Mouse (Mus musculus): ENCODE data around the gene Mrpl49.

The Mrpl49 gene

DNA sequence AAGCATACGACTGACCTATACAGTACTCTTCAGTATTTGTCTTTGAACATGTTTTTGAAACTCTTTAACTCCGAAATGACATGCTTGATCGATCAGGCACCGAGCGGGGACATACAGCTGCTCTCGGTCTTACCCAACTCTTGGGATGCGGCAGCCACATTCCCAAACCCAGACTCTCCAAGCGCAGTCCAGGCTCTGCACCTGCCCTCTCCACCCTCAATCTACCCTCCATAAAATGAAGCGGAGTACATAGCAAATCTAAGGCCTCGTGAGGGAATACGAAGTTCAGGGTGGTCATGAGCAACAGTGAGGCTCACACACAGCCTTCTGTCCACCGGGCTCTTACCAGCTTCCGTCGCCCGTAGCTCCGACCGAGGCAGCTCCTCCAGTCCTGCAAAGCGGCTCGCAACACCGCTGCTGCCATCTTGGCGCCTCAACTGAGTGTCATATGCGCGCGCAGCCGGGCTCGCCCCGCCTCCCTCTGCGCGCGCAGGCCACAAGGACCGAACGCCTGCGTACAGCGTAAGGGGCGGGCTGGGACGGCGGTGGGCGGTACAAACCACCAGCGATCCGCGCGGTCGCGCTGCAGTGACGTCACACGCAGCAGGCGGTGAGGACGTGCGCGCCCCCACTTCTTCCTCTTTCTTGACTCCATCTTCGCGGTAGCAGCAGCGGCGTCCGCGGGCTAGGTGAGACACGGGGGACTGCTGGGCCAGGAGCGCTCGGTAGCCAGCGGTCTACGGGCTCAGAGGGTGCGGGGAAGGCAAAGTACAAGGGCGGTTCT is at the start of gene Mrpl49, which contains the start of gene Fau:
Mrpl49 (minus strand) TSS at position 473 of the 784 bp plus-strand sequence.
Fau (plus strand) TSS at position 532 of the 784 bp plus-strand sequence.
- peak; percentile 99 for DNase-seq

GRCm38 (mm10) chr19:6105586-6105985 is 48.0 kb upstream of the Mrpl49 start, which contains the start of gene Naaladl1:
TSS of gene Naaladl1 (plus strand) at chr19:6105782.
- no peak for DNase-seq

DNA sequence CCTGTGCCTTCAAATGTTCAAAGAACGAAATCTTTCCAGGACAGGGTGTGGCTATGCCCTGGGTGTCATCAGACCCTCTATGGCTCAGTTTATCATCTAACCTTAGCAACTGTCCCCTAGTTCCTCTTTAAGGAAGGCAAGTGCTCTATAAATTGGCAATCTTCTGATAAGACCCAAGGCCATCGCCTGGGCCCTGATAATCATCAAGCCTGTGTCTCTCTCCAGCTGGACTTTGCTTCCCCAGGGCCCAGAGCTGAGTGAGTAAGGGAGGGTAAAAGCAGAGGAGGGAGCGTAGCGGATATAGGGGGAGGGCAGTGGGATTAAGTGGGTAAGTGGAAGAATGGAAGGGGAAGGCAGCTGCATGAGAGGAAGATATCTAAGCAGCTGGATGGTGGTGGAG is 46.9 kb upstream of the Mrpl49 start:
- DNase-seq = no peak

DNA sequence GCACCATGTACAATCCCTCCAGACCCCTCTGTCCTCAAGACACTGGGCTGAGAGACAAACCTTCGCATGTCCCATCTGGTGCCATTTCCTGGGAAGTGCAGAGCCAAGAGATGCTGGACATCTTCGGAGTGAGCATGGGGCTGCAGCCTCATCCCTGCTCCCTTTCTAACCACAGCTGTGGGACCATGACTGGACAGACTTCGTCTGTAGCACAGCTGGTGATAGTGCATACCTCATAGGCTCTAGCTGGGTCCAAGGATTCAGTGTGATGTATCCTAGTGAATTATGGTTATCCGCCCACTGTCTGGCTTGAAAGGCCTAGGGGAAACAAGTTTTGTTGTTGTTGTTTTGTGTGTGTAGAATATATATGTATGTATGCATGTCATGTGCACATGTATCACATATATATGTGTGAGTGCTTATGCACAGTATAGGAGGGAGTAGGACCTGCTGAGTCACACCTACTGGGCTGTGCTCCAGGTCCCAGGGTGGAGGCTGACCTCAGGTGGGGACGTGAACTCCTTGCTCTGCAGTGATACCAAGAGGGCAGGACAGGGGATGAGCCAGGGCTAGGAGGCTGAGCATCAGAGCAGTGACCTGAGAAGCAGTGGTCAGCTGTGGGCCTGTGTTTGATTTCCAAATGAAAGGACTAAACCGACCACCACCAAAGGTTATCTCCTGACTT is 44.7 kb upstream of the Mrpl49 start:
- no peak for DNase-seq

DNA sequence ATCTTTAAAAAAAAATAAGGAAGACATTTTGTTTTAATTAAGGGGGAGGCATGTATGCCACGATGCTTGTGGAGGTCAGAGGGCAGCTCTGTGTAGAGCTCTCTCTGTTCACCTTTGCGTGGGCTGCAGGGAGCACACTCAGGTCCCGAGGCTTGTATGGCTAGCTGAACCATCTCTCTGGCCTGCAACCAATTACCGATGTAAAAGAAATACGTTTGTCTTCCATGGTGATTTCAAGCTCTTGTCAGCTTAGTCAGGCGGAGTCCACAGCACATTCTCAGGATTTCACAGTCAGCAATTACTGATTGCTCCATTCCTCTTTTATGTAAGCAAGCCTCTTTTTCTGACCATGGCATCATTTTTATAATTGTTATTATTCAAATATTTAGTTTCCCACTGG is 43.6 kb upstream of the Mrpl49 start:
- no peak for DNase-seq

GRCm38 (mm10) chr19:6097847-6098246 is 40.3 kb upstream of the Mrpl49 start:
- DNase-seq = no peak

- no peak for DNase-seq
These were observed 36.5 kb upstream of the Mrpl49 start, which contains the start of gene AC131692.1 for GRCm38 (mm10) chr19:6094119-6094518. TSS of gene AC131692.1 (plus strand) at chr19:6094419.

DNA sequence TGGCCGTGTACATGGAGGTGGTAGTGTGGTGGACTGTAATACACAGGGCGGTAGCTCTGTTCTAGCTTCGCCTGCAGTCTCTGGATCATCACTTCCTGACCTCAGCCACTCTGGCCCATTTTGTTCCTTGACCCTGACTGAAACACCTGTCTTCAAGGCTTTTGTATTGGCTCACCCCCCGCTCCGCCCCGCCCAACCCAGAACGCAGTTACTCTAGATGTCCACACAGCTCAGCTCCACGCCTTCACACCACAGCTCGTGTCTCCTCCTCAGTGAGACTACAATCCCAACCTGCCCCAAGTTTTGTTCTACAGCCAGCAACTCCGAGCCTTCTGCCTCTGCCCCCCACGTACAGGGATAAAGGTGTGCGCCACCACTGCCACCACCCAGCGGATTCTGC is 31.3 kb upstream of the Mrpl49 start:
- DNase-seq = no peak

DNA sequence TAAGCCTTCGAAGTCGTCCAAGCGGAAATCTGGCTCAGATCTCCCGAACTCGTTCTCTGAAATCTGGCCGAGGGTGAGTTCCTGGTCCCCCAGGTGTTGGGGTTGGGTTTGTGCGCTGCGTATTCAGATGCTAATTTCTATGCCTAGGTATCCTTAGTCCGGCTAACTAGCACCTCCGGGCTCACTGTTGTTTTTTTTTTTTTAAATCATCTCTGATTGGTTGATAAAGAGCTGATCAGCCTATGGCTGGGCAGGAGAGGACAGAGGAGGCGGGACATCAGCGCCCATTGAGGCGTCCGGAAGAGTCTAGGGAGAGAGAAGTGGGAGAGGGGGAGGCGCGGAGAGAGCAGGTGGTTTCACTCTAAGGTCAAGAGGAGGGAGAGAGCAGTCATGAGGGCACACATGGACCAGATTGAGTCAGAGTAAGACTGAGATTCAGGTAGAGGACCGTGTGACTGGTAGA is 27.9 kb upstream of the Mrpl49 start:
- DNase-seq = peak; percentile 59 to 64

DNA sequence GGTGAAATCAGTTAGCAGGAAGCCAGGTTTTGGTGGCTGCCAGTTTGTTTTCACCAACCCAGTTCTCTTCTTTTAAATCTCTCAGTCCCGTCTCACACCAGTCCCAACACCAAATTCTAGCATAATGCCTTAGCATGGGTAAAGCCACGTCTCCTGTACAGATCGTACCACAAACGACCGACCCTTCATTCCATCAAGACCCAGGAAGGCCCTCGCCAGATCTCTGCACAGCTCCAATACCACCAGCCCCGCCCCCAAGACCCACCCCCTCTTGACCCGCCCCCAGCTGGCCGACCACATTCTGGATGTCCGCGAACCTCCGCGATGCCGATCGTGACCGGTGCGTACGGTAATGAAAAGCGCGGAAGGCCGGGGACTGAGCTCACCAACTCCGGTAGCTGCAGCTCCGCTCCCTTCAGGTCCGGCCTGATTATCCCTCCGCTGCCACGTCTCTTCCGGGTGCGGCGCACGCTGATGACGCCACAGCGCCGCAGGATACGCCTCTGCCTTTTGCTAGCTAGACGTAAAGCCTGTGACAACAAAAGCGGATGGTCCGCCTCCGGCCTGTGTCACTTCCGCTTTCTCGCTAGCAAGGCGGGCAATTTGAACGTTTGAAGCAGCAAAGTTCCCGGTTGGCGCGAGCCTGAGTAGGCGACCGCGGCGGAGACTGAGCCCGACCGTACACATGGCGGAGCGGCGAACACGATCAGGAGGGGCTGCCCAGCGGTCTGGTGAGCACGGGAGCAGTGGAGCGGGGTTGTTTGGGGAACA is 27.1 kb upstream of the Mrpl49 start, which contains the start of the genes Zfpl1 and Cdca5:
Zfpl1 (minus strand) TSS at position 479 of the 771 bp plus-strand sequence.
Cdca5 (plus strand) TSS at position 506 of the 771 bp plus-strand sequence.
- peak; percentile 97 for DNase-seq

DNA sequence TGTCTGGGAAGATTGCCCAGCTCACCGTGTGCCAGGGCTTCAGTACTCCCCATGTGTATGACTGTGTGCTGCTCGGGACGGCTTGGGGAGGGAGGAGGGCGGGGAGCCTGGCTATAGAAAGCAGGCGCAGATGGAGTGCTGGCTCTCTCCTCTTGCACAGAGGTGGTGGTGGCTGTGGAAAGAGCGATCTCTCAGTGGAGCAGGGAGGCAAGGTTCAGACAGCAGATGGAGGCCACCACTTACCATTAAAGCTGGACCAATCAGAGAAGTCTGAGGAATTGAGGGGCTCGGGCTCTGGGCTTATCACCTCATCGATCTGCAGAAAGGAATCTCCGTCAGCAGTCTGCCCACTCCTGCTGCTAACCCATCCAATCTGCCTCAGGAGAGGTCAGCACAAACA is 24.6 kb upstream of the Mrpl49 start, which contains the start of gene Gm28374:
Gm28374 (minus strand) TSS at position 101 of the 400 bp plus-strand sequence.
- no peak for DNase-seq

- DNase-seq = no peak
These were observed 22.4 kb upstream of the Mrpl49 start, which contains the start of gene Tmem262 for GRCm38 (mm10) chr19:6079983-6080480. TSS of gene Tmem262 (plus strand) at chr19:6080033.

GRCm38 (mm10) chr19:6076564-6077393 is 19.2 kb upstream of the Mrpl49 start, which contains the start of gene Vps51:
TSS of gene Vps51 (minus strand) at chr19:6077231.
- DNase-seq = peak; percentile 86 to 88

GRCm38 (mm10) chr19:6073889-6074288 is 16.3 kb upstream of the Mrpl49 start:
- no peak for DNase-seq

DNA sequence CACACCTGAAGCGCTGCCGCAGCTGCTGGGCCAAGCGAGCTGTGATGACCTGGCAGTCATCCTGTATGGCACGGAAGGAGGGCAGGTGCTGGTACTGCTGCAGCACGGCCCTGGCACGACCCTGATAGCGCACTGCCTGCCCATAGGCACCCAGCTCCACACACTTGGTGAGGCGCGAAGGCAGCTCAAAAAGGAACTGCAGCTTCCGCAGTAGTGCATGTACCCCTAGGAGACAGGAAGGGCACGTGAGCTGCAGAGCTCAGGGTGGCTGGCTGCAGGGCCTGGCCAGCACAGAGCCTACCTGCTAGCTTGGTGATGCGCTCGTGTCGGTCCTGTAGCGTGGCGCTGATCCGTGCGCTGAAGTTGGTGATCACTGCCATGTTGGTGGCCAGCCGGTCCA is 13.7 kb upstream of the Mrpl49 start:
- DNase-seq = no peak

- no peak for DNase-seq
These were observed 13.1 kb upstream of the Mrpl49 start for GRCm38 (mm10) chr19:6070571-6071250.

- DNase-seq = no peak
These were observed 12.3 kb upstream of the Mrpl49 start for GRCm38 (mm10) chr19:6069851-6070250.

- DNase-seq = peak; percentile 50 to 54
These were observed 11.4 kb upstream of the Mrpl49 start for GRCm38 (mm10) chr19:6068951-6069350.

DNA sequence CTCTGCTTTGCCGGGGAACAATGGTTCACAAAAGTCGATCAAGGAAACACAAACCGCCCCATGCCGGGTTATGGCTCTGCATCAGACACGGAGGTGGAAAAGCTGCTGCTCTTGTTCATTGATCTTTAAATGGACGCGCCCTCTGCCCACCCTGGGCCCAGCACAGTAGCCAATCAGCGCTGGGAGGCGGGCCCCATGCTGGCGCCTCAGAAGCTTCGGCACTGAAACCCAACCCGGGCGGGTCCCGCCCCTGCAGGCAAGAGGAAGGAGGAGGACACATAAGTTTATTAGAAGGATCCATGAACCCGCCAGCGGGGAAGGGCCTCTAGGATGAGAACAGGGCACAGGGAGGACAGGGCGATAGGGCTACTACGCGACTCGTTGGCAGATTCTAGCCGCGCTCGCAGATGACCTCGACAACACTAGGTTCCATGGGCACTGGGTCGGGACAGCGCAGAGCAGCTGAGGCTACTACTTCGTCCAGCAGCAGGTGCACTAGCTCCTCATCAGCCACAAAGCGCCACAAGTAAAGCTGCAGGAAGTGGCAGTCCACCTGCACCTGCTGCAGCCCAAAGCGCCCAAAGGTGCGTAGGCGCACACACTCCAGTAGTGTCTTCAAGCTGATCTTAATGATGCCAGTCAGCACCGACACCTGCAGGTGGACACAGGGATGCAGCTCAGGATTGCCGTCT is 10.3 kb upstream of the Mrpl49 start, which contains the start of gene Tm7sf2:
Tm7sf2 (minus strand) TSS at position 650 of the 692 bp plus-strand sequence.
- peak; percentile 86 for DNase-seq

All from B cell, adult 2 months (primary cell).